Mouse (Mus musculus): ENCODE results near the gene Trip11. TPM values are rescaled to one million over a fixed set of nuclear protein-coding genes. Genes with fewer than 3 reads are reported as not detected.

Gene Trip11
- polyA plus RNA-seq, 1 experiment from 2014 or later: 16.0 TPM

DNA sequence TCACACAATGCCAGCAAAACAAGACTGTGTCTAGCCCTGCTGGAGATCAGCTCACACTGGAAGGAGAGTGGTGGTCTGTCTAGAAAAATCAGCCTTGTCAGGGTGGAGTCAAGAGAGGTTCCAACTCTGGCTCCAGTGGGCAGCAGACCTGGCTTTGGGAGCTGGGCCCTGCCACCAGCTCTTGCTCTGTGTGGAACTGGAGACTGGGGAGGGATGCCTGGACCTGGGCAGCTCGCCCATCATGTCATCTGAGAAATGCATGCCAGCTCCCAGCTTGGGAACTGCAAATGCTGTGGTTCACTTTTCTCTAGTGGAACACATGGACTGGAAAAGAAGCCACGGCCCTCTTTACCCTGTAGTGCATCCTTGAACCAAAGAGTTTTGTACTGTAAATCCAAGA is 102.6 kb downstream of the Trip11 start:
- 72% methylated on average over 2 of the region's 2 CpGs for WGBS
- H3K4me3 ChIP-seq: no peak overlapping the region

DNA sequence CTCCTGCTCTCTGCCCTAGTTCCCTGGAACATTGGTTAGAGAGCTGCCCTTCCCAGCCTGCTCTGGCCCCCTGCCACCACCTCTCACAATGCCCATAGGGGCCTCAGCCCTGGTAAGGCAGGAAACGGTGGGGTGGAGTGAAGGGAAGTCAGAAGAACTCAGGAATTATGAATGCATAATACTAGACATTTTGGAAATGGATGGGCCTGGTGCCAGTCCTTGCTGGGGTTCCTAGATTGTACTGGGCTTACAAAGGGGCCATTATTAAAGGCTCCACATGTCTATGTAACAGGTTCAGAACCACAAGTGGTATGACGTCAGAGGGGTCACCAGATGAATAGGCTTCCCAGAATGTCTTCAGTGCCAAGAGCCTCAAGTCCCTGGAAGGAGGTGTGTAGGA is 105.7 kb downstream of the Trip11 start:
- no peak overlapping the region for H3K4me3 ChIP-seq
- DNase-seq (ENCODE audit: low spot score): no peak
- no peak overlapping the region for H3K27ac ChIP-seq (replicated peaks)
- no peaks in the 10 kb centered on the region for H3K36me3 ChIP-seq
- WGBS: 88% methylated on average over 2 of the region's 2 CpGs
- H3K9me3 ChIP-seq (replicated peaks): no peaks in the 10 kb centered on the region
- no peaks in the 10 kb centered on the region for H3K4me1 ChIP-seq
- no peaks in the 10 kb centered on the region for H3K27me3 ChIP-seq (ENCODE audit: low read depth, poor library complexity, severe bottlenecking)

More for the DNA sequence above, 102.6 kb downstream of the Trip11 start:
- Histone ChIP-seq H3K27ac (replicated peaks) (no peak overlapping the region), H3K9me3 (replicated peaks) (no peaks in the 10 kb centered on the region), H3K4me1 (no peaks in the 10 kb centered on the region), H3K27me3 (ENCODE audit: low read depth, poor library complexity, severe bottlenecking) (no peaks in the 10 kb centered on the region), H3K36me3 (no peaks in the 10 kb centered on the region)
- no peak for DNase-seq (ENCODE audit: low spot score)

DNA sequence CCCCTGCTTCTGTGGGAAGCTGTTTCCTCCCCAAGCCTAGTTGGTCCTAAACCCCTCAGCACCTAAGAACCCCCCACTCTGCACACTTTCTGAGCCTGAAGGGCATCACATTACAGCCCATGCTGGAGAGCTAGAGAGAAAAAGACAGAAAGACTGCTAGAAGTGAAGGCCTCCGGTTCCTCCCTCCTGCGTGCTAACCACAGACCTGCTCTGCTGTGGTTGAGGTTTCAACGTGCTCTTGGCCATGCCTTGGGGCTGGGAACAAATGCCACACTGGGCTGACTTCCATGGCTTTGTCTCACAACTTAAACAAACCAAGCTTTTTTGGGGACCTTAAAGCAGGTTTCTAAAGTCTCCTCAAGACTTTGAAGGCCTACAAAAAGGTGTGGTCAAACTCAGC is 110.6 kb downstream of the Trip11 start:
- DNase-seq (ENCODE audit: low spot score): no peak
- Histone ChIP-seq H3K27ac (replicated peaks) (no peak overlapping the region), H3K9me3 (replicated peaks) (no peaks in the 10 kb centered on the region), H3K36me3 (no peaks in the 10 kb centered on the region), H3K4me3 (no peak overlapping the region), H3K27me3 (ENCODE audit: low read depth, poor library complexity, severe bottlenecking) (no peaks in the 10 kb centered on the region), H3K4me1 (no peaks in the 10 kb centered on the region)
- 88% methylated on average over 3 of the region's 3 CpGs for WGBS

GRCm38 (mm10) chr12:101801744-101802143 is 111.3 kb downstream of the Trip11 start:
- no peaks in the 10 kb centered on the region for H3K4me1 ChIP-seq
- H3K4me3 ChIP-seq: no peak overlapping the region
- no peaks in the 10 kb centered on the region for H3K27me3 ChIP-seq (ENCODE audit: low read depth, poor library complexity, severe bottlenecking)
- 83% methylated on average over 5 of the region's 5 CpGs for WGBS
- H3K36me3 ChIP-seq: no peaks in the 10 kb centered on the region
- no peaks in the 10 kb centered on the region for H3K9me3 ChIP-seq (replicated peaks)
- H3K27ac ChIP-seq (replicated peaks): no peak overlapping the region
- no peak for DNase-seq (ENCODE audit: low spot score)

- Histone ChIP-seq H3K27me3 (ENCODE audit: low read depth, poor library complexity, severe bottlenecking) (no peaks in the 10 kb centered on the region), H3K36me3 (no peaks in the 10 kb centered on the region), H3K4me3 (no peak overlapping the region), H3K4me1 (no peaks in the 10 kb centered on the region), H3K9me3 (replicated peaks) (no peaks in the 10 kb centered on the region), H3K27ac (replicated peaks) (no peak overlapping the region)
- no peak for DNase-seq (ENCODE audit: low spot score)
- WGBS: 81% methylated on average over 3 of the region's 3 CpGs
Measured at GRCm38 (mm10) chr12:101801051-101801450, 112.0 kb downstream of the Trip11 start.

DNA sequence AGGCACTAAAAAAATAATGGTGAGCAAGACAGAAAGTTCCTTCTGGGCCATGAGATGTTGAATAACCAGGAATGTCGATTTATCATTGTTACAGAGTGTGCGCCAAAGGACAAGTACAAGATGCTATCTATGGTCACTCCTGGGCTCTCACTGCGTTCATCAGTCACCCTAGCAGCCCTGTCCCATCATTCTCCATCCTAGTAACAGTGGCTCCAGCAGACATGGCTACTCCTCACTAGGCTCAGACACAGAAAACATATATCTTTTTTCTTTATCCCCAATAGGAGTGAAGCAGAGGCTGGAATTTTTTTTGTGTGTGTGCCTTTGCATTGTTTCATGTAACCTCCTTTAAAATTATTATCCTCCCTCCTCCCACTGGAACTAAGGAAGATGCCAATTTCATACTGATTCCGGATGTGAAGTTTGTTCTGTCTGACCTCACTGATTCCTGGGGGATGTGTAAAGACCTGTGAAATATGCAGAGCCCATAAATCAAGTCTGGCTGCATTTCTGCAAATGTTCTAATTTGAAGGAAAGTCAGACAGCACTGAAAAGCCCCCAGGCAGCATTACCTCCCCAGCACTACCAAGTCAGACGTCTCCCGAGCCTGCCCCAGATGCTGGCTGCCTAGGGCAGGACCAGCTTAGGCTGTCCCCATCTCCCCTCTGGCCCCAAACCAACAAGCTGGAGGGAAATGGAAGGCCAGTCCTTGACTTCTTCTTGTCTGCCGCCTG is 114.7 kb downstream of the Trip11 start:
- no peaks in the 10 kb centered on the region for H3K27me3 ChIP-seq (ENCODE audit: low read depth, poor library complexity, severe bottlenecking)
- WGBS: 85% methylated on average over 7 of the region's 7 CpGs
- no peak for DNase-seq (ENCODE audit: low spot score)
- no peaks in the 10 kb centered on the region for H3K4me1 ChIP-seq
- no peaks in the 10 kb centered on the region for H3K36me3 ChIP-seq
- H3K4me3 ChIP-seq: no peak overlapping the region
- H3K27ac ChIP-seq (replicated peaks): no peak overlapping the region
- no peaks in the 10 kb centered on the region for H3K9me3 ChIP-seq (replicated peaks)

DNA sequence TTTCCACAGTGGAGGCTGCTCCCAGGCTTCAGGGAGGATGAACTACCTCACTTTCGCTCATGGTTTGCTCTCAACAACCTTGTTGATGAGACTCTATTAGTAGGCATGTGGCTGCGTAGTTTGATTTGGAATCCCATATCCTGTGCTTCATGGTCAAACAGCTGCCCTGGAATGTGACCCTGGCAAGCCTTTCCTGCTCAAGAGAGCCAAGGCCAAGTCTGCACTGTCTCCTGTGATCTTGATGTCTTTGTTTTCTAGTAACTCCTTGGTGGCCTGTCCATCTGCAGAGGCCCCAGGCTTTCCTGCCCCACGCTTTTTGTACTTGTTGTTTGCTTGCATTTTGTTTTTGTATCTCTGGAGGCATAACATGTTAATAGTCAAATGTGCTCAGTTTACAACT is 118.6 kb downstream of the Trip11 start:
- no peak overlapping the region for H3K27ac ChIP-seq (replicated peaks)

GRCm38 (mm10) chr12:101793221-101793621 is 119.8 kb downstream of the Trip11 start:
- H3K27ac ChIP-seq (replicated peaks): no peak overlapping the region
- no peaks in the 10 kb centered on the region for H3K36me3 ChIP-seq
- no peak overlapping the region for H3K4me3 ChIP-seq
- no peak for DNase-seq (ENCODE audit: low spot score)
- WGBS: 85% methylated on average over 5 of the region's 5 CpGs
- H3K4me1 ChIP-seq: no peaks in the 10 kb centered on the region
- H3K9me3 ChIP-seq (replicated peaks): no peaks in the 10 kb centered on the region
- H3K27me3 ChIP-seq (ENCODE audit: low read depth, poor library complexity, severe bottlenecking): no peaks in the 10 kb centered on the region

More for the DNA sequence above, 118.6 kb downstream of the Trip11 start:
- Histone ChIP-seq H3K27me3 (ENCODE audit: low read depth, poor library complexity, severe bottlenecking) (no peaks in the 10 kb centered on the region), H3K4me1 (no peaks in the 10 kb centered on the region), H3K36me3 (no peaks in the 10 kb centered on the region), H3K4me3 (no peak overlapping the region), H3K9me3 (replicated peaks) (no peaks in the 10 kb centered on the region)
- DNase-seq (ENCODE audit: low spot score): no peak
- 88% methylated on average over 3 of the region's 3 CpGs for WGBS

DNA sequence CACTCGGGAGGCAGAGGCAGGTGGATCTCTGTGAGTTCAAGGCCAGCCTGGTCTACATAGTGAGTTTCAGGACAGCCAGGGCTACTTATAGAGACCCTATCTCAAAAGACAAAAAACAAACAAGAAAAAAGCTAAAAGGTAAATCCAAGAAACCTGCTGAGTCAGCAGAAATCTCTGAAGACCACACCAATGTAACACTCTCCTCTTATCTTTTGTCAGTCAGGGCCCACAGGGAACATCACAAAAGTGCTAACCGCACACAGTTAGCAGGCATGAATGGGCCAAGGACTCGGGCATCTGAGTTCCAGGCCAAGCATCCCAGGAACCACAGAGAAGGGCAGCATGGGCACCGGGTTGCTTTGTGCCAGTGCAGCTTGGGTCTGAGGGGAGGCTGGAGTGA is 120.4 kb downstream of the Trip11 start:
- no peaks in the 10 kb centered on the region for H3K9me3 ChIP-seq (replicated peaks)
- DNase-seq (ENCODE audit: low spot score): no peak
- no peak overlapping the region for H3K4me3 ChIP-seq
- no peaks in the 10 kb centered on the region for H3K4me1 ChIP-seq
- no peak overlapping the region for H3K27ac ChIP-seq (replicated peaks)
- H3K36me3 ChIP-seq: no peaks in the 10 kb centered on the region
- 92% methylated on average over 4 of the region's 4 CpGs for WGBS
- no peaks in the 10 kb centered on the region for H3K27me3 ChIP-seq (ENCODE audit: low read depth, poor library complexity, severe bottlenecking)

GRCm38 (mm10) chr12:101789767-101790166 is 123.3 kb downstream of the Trip11 start:
- Histone ChIP-seq H3K4me3 (no peak overlapping the region), H3K4me1 (no peaks in the 10 kb centered on the region), H3K27me3 (ENCODE audit: low read depth, poor library complexity, severe bottlenecking) (no peaks in the 10 kb centered on the region), H3K9me3 (replicated peaks) (no peaks in the 10 kb centered on the region), H3K36me3 (no peaks in the 10 kb centered on the region), H3K27ac (replicated peaks) (no peak overlapping the region)
- WGBS: 89% methylated on average over 3 of the region's 3 CpGs
- no peak for DNase-seq (ENCODE audit: low spot score)

- H3K4me1 ChIP-seq: no peaks in the 10 kb centered on the region
- no peaks in the 10 kb centered on the region for H3K27me3 ChIP-seq (ENCODE audit: low read depth, poor library complexity, severe bottlenecking)
- H3K9me3 ChIP-seq (replicated peaks): no peaks in the 10 kb centered on the region
- no peak for DNase-seq (ENCODE audit: low spot score)
- 87% methylated on average over 3 of the region's 3 CpGs for WGBS
- H3K36me3 ChIP-seq: no peaks in the 10 kb centered on the region
- no peak overlapping the region for H3K27ac ChIP-seq (replicated peaks)
- H3K4me3 ChIP-seq: no peak overlapping the region
Measured at GRCm38 (mm10) chr12:101789250-101789649, 123.8 kb downstream of the Trip11 start.
